Mouse (Mus musculus): ENCODE data around the gene Chchd3. TPM values are rescaled to one million over a fixed set of nuclear protein-coding genes. Genes with fewer than 3 reads are reported as not detected.

The Chchd3 gene
- polyA plus RNA-seq, 1 experiment from 2014 or later, result 124 TPM

DNA sequence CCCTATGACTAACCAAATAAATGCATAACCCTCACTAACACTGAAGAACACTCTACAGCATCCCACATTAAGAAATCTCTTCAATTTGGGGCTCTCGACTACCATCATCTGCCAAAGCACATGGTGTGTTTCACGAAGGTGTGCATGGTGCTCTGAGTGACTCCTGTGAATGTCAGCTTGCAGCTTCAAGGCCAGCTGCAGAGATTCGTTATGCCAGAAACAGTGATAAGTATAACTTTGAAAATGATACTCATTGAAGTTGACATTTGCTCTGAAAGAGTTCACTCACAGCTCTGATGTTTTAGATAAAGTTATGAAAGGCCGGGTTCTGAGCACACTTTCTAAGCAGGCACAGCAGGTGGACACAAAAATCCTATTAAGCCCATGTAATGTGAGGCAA, 3.7 kb downstream of the Chchd3 start:
- no peaks in the 10 kb centered on the region for H3K27me3 ChIP-seq (ENCODE audit: control insufficient read depth, insufficient read depth, low read length)
- H3K9me3 ChIP-seq (ENCODE audit: control insufficient read depth, low read length), result no peaks in the 10 kb centered on the region
- 91% methylated on average over 4 of the region's 4 CpGs for WGBS
- H3K4me1 ChIP-seq (ENCODE audit: control insufficient read depth, insufficient read depth, low read length), result peaks cover 5% of the 10 kb centered on the region
- no peak overlapping the region for H3K4me3 ChIP-seq (ENCODE audit: low read depth, low read length)
- no peak for ATAC-seq (ENCODE audit: low read depth)
- H3K27ac ChIP-seq (ENCODE audit: low read depth, low read length), result no peak overlapping the region
- H3K4me2 ChIP-seq (ENCODE audit: low read depth, low read length), result no peak overlapping the region
- no peak overlapping the region for H3K9ac ChIP-seq (replicated peaks; ENCODE audit: low read depth, low read length)
- H3K36me3 ChIP-seq (ENCODE audit: control insufficient read depth, insufficient read depth, low read length), result no peaks in the 10 kb centered on the region

DNA sequence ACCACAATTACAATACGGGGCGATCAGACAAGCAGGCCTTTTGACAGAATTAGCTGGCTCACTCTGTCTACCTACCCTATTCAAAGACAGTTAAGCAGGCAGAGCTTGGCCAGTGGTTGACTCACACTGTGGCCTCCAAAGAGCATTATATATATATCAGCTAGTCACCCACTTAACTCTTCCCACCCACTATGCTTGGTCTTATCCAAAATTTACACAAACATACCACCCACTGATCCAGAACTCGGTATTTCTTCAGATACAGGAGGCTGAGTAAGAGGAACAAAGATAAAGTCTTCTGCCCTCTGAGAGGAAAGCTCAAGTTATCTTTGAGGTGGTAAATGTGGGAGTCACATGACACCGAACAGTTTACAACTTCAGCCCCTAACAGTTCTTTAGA, 4.4 kb downstream of the Chchd3 start:
- 94% methylated on average over 4 of the region's 4 CpGs for WGBS
- no peak overlapping the region for H3K9ac ChIP-seq (replicated peaks; ENCODE audit: low read depth, low read length)
- H3K36me3 ChIP-seq (ENCODE audit: control insufficient read depth, insufficient read depth, low read length), result no peaks in the 10 kb centered on the region
- H3K9me3 ChIP-seq (ENCODE audit: control insufficient read depth, low read length), result no peaks in the 10 kb centered on the region
- ATAC-seq (ENCODE audit: low read depth), result no peak
- no peak overlapping the region for H3K4me2 ChIP-seq (ENCODE audit: low read depth, low read length)
- peaks cover 5% of the 10 kb centered on the region for H3K4me1 ChIP-seq (ENCODE audit: control insufficient read depth, insufficient read depth, low read length)
- no peak overlapping the region for H3K4me3 ChIP-seq (ENCODE audit: low read depth, low read length)
- no peak overlapping the region for H3K27ac ChIP-seq (ENCODE audit: low read depth, low read length)
- no peaks in the 10 kb centered on the region for H3K27me3 ChIP-seq (ENCODE audit: control insufficient read depth, insufficient read depth, low read length)

DNA sequence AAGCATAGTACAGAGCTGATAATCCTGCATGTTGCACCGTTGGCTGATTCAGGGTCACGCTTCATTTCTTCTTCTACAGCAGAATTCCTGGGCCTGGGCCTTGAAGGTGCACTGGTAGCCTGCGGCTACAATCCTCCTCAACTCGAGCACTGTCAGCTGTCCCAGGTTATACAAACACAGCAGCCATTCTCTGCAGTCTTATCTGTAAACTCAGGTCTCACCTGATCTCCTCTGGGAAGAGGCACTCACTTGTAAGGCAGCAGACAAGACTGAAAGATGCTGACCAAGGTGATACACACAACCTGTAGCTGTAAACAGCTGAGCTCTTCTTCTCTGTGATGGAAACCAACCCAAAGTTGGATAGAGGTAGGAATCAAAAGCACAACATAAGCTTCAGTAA, 5.1 kb downstream of the Chchd3 start:
- no peaks in the 10 kb centered on the region for H3K27me3 ChIP-seq (ENCODE audit: control insufficient read depth, insufficient read depth, low read length)
- no peak overlapping the region for H3K4me2 ChIP-seq (ENCODE audit: low read depth, low read length)
- WGBS, result 93% methylated on average over 4 of the region's 4 CpGs
- H3K4me3 ChIP-seq (ENCODE audit: low read depth, low read length), result no peak overlapping the region
- no peak overlapping the region for H3K9ac ChIP-seq (replicated peaks; ENCODE audit: low read depth, low read length)
- ATAC-seq (ENCODE audit: low read depth), result no peak
- no peaks in the 10 kb centered on the region for H3K36me3 ChIP-seq (ENCODE audit: control insufficient read depth, insufficient read depth, low read length)
- H3K4me1 ChIP-seq (ENCODE audit: control insufficient read depth, insufficient read depth, low read length), result peaks cover 5% of the 10 kb centered on the region
- no peak overlapping the region for H3K27ac ChIP-seq (ENCODE audit: low read depth, low read length)
- H3K9me3 ChIP-seq (ENCODE audit: control insufficient read depth, low read length), result no peaks in the 10 kb centered on the region

DNA sequence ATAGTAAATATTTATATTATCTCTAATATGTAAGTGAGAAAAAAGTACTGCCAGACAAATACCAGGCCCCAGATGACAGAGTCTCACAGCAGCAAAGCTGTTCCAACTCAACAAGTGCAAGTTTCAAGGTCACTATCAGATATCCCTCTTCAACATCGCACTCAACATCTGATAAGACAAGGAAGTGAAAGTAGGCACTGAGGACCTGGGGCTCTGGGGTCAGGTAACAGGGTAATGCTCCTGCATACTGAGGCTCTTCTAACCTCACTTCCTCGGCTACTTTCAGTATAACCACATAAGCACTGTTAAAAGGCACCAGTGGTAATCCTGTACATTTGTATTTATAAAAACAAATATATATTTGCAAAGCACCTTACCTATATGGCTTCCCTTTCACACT, 8.4 kb downstream of the Chchd3 start:
- H3K4me3 ChIP-seq (ENCODE audit: low read depth, low read length), result no peak overlapping the region
- no peak overlapping the region for H3K4me2 ChIP-seq (ENCODE audit: low read depth, low read length)
- ATAC-seq (ENCODE audit: low read depth), result no peak
- 89% methylated on average over 2 of the region's 2 CpGs for WGBS
- no peak overlapping the region for H3K27ac ChIP-seq (ENCODE audit: low read depth, low read length)
- H3K9ac ChIP-seq (replicated peaks; ENCODE audit: low read depth, low read length), result no peak overlapping the region
- no peaks in the 10 kb centered on the region for H3K27me3 ChIP-seq (ENCODE audit: control insufficient read depth, insufficient read depth, low read length)
- no peaks in the 10 kb centered on the region for H3K4me1 ChIP-seq (ENCODE audit: control insufficient read depth, insufficient read depth, low read length)
- 0 out of 2 replicates have a peak, but pooled peaks cover 9% of the 10 kb centered on the region for H3K36me3 ChIP-seq (ENCODE audit: control insufficient read depth, insufficient read depth, low read length)
- H3K9me3 ChIP-seq (ENCODE audit: control insufficient read depth, low read length), result no peaks in the 10 kb centered on the region

DNA sequence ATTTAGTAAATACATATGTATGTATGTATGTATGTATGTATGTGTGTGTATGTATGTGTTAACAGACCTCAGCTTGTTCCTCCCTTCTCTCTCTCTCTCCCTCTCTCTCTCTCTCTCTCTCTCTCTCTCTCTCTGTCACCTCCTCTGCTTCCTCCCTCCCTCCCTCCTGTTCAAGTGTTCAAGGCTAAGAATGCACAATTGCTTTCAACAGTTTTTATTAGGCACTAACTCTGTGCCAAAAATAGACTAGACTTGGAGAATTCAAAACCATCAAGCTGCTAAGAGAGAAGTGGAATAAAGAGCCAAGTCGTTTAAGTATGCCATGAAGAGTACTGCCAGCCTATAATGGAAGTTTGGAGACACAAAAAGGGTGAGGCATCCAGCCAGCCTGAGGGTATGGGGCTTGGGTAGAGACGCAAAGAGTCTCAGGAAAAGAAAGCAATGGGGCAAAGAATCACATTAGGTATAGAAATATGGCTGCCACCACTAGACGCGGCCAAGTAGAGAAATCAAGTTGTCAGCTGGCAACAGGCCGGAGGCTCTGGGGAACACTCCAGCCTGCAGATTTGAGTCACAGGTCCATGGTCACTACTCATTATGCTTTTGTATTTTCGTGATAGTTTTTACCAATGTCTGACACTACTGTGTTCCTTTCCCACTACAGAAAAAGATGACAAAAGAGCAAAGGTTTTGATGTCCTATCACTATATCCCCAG, 10.2 kb downstream of the Chchd3 start:
- no peak overlapping the region for H3K27ac ChIP-seq (ENCODE audit: low read depth, low read length)
- H3K9me3 ChIP-seq (ENCODE audit: control insufficient read depth, low read length), result no peaks in the 10 kb centered on the region
- H3K4me3 ChIP-seq (ENCODE audit: low read depth, low read length), result no peak overlapping the region
- no peak for ATAC-seq (ENCODE audit: low read depth)
- H3K36me3 ChIP-seq (ENCODE audit: control insufficient read depth, insufficient read depth, low read length), result 0 out of 2 replicates have a peak, but pooled peaks cover 9% of the 10 kb centered on the region
- H3K27me3 ChIP-seq (ENCODE audit: control insufficient read depth, insufficient read depth, low read length), result no peaks in the 10 kb centered on the region
- WGBS, result 74% methylated on average over 6 of the region's 6 CpGs
- no peak overlapping the region for H3K9ac ChIP-seq (replicated peaks; ENCODE audit: low read depth, low read length)
- H3K4me1 ChIP-seq (ENCODE audit: control insufficient read depth, insufficient read depth, low read length), result no peaks in the 10 kb centered on the region
- H3K4me2 ChIP-seq (ENCODE audit: low read depth, low read length), result no peak overlapping the region

DNA sequence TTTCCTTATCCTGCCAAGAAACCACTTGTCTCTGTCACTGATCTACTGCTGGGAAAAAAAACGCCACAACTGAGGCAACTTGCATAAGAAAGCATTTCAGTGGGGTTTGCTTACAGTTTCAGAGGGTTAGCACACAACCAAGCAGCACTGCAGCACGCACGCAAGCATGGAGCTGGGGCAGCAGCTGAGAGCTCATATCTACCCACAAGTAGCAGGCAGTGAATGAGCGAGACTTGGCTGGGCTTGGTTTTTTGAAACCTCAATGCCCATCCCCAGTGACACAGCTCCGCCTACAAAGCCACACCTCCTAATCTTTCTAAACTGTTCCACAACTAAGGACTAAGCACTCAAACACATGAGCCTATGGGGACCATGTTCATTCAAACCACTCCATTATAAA, 16.6 kb downstream of the Chchd3 start:
- Histone ChIP-seq H3K9me3 (ENCODE audit: control insufficient read depth, low read length) (no peaks in the 10 kb centered on the region), H3K9ac (replicated peaks; ENCODE audit: low read depth, low read length) (no peak overlapping the region), H3K4me2 (ENCODE audit: low read depth, low read length) (no peak overlapping the region), H3K27ac (ENCODE audit: low read depth, low read length) (no peak overlapping the region), H3K4me3 (ENCODE audit: low read depth, low read length) (no peak overlapping the region), H3K36me3 (ENCODE audit: control insufficient read depth, insufficient read depth, low read length) (0 out of 2 replicates have a peak, but pooled peaks cover 6% of the 10 kb centered on the region), H3K27me3 (ENCODE audit: control insufficient read depth, insufficient read depth, low read length) (no peaks in the 10 kb centered on the region), H3K4me1 (ENCODE audit: control insufficient read depth, insufficient read depth, low read length) (no peaks in the 10 kb centered on the region)
- WGBS, result 92% methylated on average over 5 of the region's 5 CpGs
- ATAC-seq (ENCODE audit: low read depth), result no peak

DNA sequence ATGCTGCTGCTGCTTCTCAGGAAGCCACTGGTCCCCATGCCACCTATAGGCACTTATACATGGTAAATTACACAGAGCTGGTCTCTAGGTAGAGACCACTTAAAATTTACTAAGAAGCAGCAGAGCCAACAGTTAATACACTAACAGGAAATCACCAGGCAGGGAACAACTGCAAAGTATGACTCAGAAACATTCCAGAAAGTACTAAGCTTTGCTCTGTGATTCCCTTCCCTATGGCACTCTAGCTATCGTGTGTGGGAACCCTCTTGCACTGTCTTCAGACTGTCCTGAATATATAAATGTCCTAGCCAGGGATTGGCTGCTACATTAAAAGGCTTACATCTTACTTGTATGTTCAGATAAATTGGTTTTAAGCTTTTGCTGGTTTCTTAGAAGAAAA, 17.2 kb downstream of the Chchd3 start:
- no peak overlapping the region for H3K9ac ChIP-seq (replicated peaks; ENCODE audit: low read depth, low read length)
- H3K27me3 ChIP-seq (ENCODE audit: control insufficient read depth, insufficient read depth, low read length), result no peaks in the 10 kb centered on the region
- H3K4me1 ChIP-seq (ENCODE audit: control insufficient read depth, insufficient read depth, low read length), result no peaks in the 10 kb centered on the region
- no peak overlapping the region for H3K27ac ChIP-seq (ENCODE audit: low read depth, low read length)
- H3K4me3 ChIP-seq (ENCODE audit: low read depth, low read length), result no peak overlapping the region
- 86% methylated on average over 1 of the region's 1 CpGs for WGBS
- no peak overlapping the region for H3K4me2 ChIP-seq (ENCODE audit: low read depth, low read length)
- H3K36me3 ChIP-seq (ENCODE audit: control insufficient read depth, insufficient read depth, low read length), result no peaks in the 10 kb centered on the region
- no peak for ATAC-seq (ENCODE audit: low read depth)
- no peaks in the 10 kb centered on the region for H3K9me3 ChIP-seq (ENCODE audit: control insufficient read depth, low read length)

DNA sequence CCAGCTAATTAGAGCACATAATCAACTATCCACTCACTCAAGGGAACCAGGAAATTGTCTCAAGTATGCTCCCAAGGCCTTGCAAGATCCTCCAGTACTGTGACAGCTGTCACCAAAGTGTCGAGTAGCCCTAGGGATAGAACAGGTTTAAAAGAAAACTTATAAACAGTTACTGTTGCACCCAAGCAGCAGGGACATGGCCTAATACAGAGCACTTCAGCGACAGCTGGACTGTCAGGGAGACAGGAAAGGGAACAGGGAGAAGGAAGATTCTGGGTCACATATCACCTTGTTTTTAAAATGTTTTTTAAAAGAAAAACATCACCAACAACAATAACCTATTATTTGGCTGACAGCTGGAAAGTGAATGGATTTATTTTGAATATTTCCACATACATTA, 18.1 kb downstream of the Chchd3 start:
- WGBS, result 90% methylated on average over 2 of the region's 2 CpGs
- ATAC-seq (ENCODE audit: low read depth), result no peak
- no peak overlapping the region for H3K4me2 ChIP-seq (ENCODE audit: low read depth, low read length)
- H3K4me3 ChIP-seq (ENCODE audit: low read depth, low read length), result no peak overlapping the region
- no peaks in the 10 kb centered on the region for H3K9me3 ChIP-seq (ENCODE audit: control insufficient read depth, low read length)
- H3K9ac ChIP-seq (replicated peaks; ENCODE audit: low read depth, low read length), result no peak overlapping the region
- H3K36me3 ChIP-seq (ENCODE audit: control insufficient read depth, insufficient read depth, low read length), result no peaks in the 10 kb centered on the region
- H3K27ac ChIP-seq (ENCODE audit: low read depth, low read length), result no peak overlapping the region
- H3K4me1 ChIP-seq (ENCODE audit: control insufficient read depth, insufficient read depth, low read length), result peaks cover 6% of the 10 kb centered on the region; the same call in 1 of the 2 replicates
- H3K27me3 ChIP-seq (ENCODE audit: control insufficient read depth, insufficient read depth, low read length), result no peaks in the 10 kb centered on the region

DNA sequence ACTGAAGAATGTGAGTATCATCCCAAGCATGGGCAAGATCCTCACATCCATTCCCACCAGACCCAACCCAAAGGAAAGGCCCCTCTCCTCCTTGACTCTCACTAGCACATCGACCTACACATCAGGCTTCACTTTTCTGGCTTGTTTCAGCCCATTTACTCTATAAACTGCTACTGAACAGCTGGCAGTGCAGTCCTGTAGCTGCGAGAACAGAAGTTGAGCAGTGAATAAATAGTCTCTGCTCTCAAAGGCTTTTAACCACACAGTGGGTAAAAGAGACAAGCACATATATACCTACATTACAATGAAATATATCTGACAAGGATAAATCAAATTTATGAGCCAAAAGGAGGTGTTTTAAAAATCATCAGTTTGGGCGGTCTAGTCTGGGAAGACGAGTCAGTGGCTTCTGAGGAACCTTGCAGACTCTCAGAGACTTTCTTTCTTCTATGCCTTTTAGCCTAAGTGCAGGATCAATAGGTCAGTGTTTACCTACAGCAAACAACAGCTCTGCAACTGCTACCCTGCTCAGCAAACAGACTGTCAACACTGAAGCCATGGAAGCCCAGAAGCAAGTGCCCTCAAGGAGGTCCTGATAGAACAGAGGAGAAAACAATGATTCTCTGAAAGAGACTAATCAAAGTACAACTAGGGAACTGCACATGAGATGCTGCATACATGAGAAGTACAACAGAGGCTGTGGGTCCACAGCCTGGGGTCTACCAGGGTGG, 19.5 kb downstream of the Chchd3 start:
- Histone ChIP-seq H3K4me3 (ENCODE audit: low read depth, low read length) (no peak overlapping the region), H3K27me3 (ENCODE audit: control insufficient read depth, insufficient read depth, low read length) (no peaks in the 10 kb centered on the region), H3K36me3 (ENCODE audit: control insufficient read depth, insufficient read depth, low read length) (no peaks in the 10 kb centered on the region), H3K4me1 (ENCODE audit: control insufficient read depth, insufficient read depth, low read length) (peaks cover 6% of the 10 kb centered on the region; the same call in 1 of the 2 replicates), H3K9me3 (ENCODE audit: control insufficient read depth, low read length) (no peaks in the 10 kb centered on the region), H3K4me2 (ENCODE audit: low read depth, low read length) (no peak overlapping the region), H3K9ac (replicated peaks; ENCODE audit: low read depth, low read length) (no peak overlapping the region), H3K27ac (ENCODE audit: low read depth, low read length) (no peak overlapping the region)
- ATAC-seq (ENCODE audit: low read depth), result no peak
- WGBS, result 82% methylated on average over 4 of the region's 4 CpGs
